Mouse (Mus musculus): ENCODE data around the gene Cpsf3.

Cpsf3 gene

DNA sequence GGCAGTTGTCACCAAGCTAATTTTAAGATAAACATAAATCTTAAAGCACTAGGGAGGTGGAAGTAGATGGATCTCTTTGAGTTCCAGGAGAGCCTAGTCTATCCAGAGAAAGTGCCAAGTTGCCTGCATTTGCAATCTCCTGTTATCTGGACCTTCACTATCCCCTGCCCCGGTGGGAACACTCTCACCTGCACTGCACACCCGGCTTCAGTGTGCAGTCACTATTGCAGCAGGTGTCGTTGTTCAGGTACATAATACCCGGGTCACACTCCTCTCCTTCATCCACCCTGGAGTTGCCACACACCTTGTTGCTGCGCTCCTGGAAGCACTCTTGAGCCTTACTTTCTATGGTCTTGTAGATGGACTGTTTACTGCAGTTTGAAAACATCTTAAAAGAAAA lies 48.6 kb downstream of the Cpsf3 start:
- no peak for DNase-seq (ENCODE audit: low spot score)

DNA sequence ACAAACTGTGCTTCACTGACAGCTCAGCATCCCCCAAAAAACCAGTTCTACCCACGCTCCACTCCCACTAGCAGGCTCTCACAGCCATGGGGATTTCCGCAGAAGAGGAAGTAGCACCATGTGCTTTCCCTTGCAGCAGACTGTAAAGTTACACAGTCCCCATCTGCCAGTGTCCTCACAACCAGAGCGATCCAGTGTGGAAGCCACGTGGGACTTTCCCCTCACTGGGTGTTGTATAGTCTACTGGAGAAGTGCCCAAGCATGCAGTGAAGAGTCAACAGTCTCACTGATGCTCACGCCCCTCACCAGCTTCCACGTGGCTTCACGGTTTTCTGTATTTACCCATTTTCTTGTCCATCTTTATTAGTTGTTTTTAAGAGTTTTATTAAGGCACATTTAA lies 50.7 kb downstream of the Cpsf3 start:
- DNase-seq (ENCODE audit: low spot score) = no peak

DNA sequence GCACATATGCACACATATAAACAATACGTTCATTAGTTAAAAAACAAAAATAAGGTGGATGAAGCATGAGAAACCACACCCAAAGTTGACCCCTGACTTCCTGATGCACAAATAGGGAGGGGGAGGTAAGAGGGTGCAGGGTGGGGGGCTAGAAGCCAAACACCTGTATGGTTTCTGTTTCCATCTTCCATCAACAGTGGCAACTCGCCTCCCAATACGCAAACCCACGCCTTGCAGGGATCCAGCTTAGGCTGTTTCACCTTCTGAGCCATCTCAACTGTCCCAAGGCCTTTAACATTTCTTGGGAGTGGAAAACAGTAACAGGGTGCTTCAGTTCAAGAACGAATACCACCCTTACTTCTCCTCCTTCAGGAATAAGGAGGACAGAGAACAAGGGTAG lies 52.0 kb downstream of the Cpsf3 start:
- no peak for DNase-seq (ENCODE audit: low spot score)

DNA sequence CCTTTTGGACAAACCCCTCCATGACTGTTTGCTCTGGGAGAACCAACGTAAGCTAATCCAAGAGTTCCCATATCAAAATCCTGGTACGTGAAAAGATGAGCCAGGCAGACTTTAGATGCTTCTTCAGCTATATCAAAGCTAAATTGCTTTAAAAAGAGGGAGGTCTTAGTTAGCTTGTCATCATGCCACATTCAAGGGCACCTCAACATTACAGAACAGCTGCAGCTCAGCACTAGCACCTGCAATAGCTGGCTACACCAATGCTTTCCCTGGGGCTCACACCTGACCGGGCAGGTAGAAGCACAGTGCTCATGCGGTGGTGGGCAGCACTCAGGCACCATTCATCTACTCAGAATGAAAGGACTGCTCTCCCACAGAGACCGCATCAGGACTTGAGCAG lies 55.5 kb downstream of the Cpsf3 start:
- DNase-seq (ENCODE audit: low spot score) = no peak

DNA sequence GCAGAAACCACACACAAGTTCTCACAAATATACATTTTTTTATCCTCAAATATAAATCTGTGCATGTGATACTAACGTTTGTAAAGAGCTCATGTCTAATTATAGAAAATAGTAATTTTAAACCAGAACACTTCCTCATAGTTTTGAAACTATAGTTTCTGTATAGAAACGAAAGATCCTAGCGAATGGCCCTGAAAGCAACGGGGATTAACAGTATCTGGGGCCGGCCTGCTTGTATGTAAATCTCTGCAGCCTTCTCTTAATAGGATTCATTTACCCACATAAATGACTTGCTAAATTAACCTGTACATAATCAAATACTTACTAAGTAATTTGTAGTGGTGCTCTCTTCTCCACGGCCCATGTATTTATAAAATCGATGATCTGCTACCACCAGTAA lies 61.8 kb downstream of the Cpsf3 start:
- no peak for DNase-seq (ENCODE audit: low spot score)

DNA sequence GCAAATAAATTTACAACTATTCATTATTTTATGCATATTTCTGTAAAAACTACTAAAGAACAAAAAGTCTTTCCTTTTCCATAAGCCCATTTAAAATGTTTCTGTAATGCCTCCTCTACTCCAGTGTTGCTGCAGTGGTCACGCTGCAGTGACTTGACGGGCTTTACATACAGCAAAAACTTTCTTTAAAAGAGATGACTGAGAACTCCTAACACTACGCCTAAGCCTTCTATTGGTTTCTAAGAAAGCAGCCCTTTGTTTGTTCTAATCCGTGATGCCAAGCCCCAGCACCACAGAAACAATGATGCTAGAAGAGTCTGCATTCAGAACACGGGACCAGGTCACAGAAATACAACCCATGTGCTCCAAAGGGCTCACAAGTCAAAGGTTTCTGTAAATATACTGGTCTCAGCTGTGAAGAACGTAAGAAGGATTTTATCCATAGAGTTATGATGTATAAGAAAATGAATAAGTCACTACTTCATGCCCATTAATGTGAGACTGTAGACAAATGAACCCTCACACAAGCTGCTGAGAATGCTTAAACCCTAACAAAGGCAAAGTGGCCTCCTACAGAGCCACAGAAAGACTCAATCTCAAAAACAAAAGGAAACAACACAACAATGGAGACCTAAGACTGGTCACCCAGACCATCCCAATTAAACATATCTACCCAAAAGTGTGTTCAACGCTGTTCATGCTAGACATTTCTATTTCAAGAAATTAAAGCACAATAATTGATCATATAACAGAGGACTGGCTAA lies 65.1 kb downstream of the Cpsf3 start:
- DNase-seq (ENCODE audit: low spot score) = no peak

DNA sequence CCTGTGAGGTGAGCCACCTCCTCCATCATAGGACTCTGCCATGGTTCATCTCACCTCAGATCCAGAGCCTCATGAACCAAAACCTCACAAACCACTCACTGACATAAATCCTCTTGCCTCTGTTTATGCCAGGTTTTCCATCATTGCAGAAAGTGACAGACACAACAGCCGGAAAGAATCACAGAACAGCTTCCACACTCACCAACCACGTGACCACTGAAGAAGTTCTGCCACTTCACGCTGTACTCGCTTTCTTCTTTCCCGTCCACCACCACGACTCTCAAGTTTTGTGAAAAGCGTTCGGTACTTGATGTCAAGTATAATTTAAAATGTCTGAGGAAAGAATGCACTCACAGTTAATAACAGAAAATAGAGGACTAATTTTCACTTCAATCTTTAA lies 68.5 kb downstream of the Cpsf3 start:
- DNase-seq (ENCODE audit: low spot score) = no peak

DNA sequence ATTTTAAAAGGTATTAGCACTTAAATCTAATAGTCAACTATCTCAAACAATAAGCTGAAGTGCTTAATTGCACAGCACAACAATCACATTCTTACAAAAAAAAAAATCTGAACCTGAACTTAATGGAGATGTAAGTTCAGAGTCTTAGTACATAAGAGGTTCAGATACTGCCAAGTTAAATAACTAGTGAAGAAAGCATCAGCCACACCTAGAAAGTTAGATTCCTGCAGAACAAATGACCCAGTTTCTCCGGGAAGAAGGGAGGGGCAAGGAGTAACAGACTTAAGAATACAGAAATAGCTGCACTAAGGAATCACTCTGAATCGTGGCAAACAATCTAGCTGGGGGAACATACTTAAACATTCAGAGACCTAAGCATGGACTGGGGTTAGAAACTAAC lies 77.5 kb downstream of the Cpsf3 start:
- DNase-seq (ENCODE audit: low spot score) = no peak

DNA sequence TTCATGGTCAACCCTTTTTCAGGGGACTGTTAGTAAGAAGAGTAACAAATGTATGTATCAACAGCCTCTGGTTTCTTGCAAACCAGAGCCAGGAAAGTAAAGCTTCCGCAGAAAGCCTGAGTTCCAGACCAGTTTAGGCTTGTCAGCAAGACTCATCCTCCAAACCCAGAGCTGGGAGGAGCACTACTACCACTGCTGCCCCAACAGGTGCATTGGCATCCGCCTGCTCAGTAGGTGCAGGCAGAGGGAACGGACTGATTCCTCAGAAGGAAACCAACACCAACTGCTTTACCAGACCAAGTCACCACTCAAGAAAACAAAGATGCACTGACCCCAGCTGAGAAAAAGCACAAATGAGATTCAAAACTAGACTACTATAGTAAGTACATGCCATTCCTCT lies 78.0 kb downstream of the Cpsf3 start:
- no peak for DNase-seq (ENCODE audit: low spot score)
